Mouse (Mus musculus): ENCODE results near the gene Gas2.

Gene Gas2

GRCm38 (mm10) chr7:51969379-51969778 is 107.6 kb downstream of the Gas2 start:
- no peak for DNase-seq (ENCODE audit: low spot score)

- DNase-seq (ENCODE audit: low spot score), result no peak
Measured at GRCm38 (mm10) chr7:51972252-51972855, 110.5 kb downstream of the Gas2 start.

GRCm38 (mm10) chr7:51973091-51973490 is 111.3 kb downstream of the Gas2 start:
- no peak for DNase-seq (ENCODE audit: low spot score)

GRCm38 (mm10) chr7:51973526-51973925 is 111.7 kb downstream of the Gas2 start:
- DNase-seq (ENCODE audit: low spot score), result no peak

GRCm38 (mm10) chr7:51975181-51975580 is 113.4 kb downstream of the Gas2 start:
- no peak for DNase-seq (ENCODE audit: low spot score)

- DNase-seq (ENCODE audit: low spot score), result no peak
Measured at GRCm38 (mm10) chr7:51979271-51979670, 117.5 kb downstream of the Gas2 start.

- no peak for DNase-seq (ENCODE audit: low spot score)
Measured at GRCm38 (mm10) chr7:51982303-51982702, 120.5 kb downstream of the Gas2 start.

- no peak for DNase-seq (ENCODE audit: low spot score)
Measured at GRCm38 (mm10) chr7:51985763-51986162, 123.9 kb downstream of the Gas2 start.

- no peak for DNase-seq (ENCODE audit: low spot score)
Measured at GRCm38 (mm10) chr7:51986909-51987308, 125.1 kb downstream of the Gas2 start.

- DNase-seq (ENCODE audit: low spot score), result no peak
Measured at GRCm38 (mm10) chr7:51991020-51991419, 129.2 kb downstream of the Gas2 start.

- DNase-seq (ENCODE audit: low spot score), result peak; percentile 56
Measured at GRCm38 (mm10) chr7:52005511-52006295, 143.9 kb downstream of the Gas2 start, which contains the start of gene Svip. TSS of gene Svip (minus strand) at chr7:52006018.

- no peak for DNase-seq (ENCODE audit: low spot score)
Measured at GRCm38 (mm10) chr7:52006296-52006630, 144.4 kb downstream of the Gas2 start.

- no peak for DNase-seq (ENCODE audit: low spot score)
Measured at GRCm38 (mm10) chr7:52007138-52007537, 145.3 kb downstream of the Gas2 start.

- no peak for DNase-seq (ENCODE audit: low spot score)
Measured at GRCm38 (mm10) chr7:52013457-52013856, 151.6 kb downstream of the Gas2 start.

GRCm38 (mm10) chr7:52015180-52015579 is 153.4 kb downstream of the Gas2 start:
- no peak for DNase-seq (ENCODE audit: low spot score)

- DNase-seq (ENCODE audit: low spot score), result no peak
Measured at GRCm38 (mm10) chr7:52015628-52016027, 153.8 kb downstream of the Gas2 start, which contains the start of gene 1700015G11Rik. TSS of gene 1700015G11Rik (minus strand) at chr7:52015728.

GRCm38 (mm10) chr7:52022039-52022438 is 160.2 kb downstream of the Gas2 start:
- no peak for DNase-seq (ENCODE audit: low spot score)

GRCm38 (mm10) chr7:52024050-52024626 is 162.3 kb downstream of the Gas2 start:
- no peak for DNase-seq (ENCODE audit: low spot score)

GRCm38 (mm10) chr7:52037600-52038582 is 176.1 kb downstream of the Gas2 start:
- no peak for DNase-seq (ENCODE audit: low spot score)
